Mouse (Mus musculus) megakaryocyte, adult 5-6 weeks (primary cell): ENCODE data around the gene Ggt7. TPM values are rescaled to one million over a fixed set of nuclear protein-coding genes. Genes with fewer than 3 reads are reported as not detected.
"Not testable (repeated sequence)": the region's sequence is repeated elsewhere in the genome, so short reads cannot be mapped to it uniquely, and the experiment has no call there.

Experiments used
- ATAC-seq: 2 replicates; pipeline ENCODE4 v1.8.0; 2016; ENCODE audit warnings: mild to moderate bottlenecking, inconsistent platforms; ENCODE audit not compliant: poor library complexity, severe bottlenecking
- total RNA-seq, 2 experiments: library from RNA; stranded (forward) in 1 of 2; stranded (reverse) in 1 of 2; fragments of 153-499, 151-499 nt in 1 of 2; fragments of 221-1000, 200-1000 nt in 1 of 2; gene quantifications; 2 replicates each; pipeline versions ENCODE4 v1.2.3 to v1.2.4; 2015 to 2017

Ggt7 gene
- total RNA-seq, 2 experiments from 2014 or later: not detected

- ATAC-seq: 0 out of 2 replicates have a peak, but pooled peaks have one; percentile 45
Observed at GRCm38 (mm10) chr2:155512479-155512878, 5.6 kb downstream of the Ggt7 start.

GRCm38 (mm10) chr2:155507721-155508470 lies 10.1 kb downstream of the Ggt7 start:
- no peak for ATAC-seq

- ATAC-seq: no peak
Observed at GRCm38 (mm10) chr2:155505811-155506210, 12.2 kb downstream of the Ggt7 start.

GRCm38 (mm10) chr2:155504440-155505355 lies 13.3 kb downstream of the Ggt7 start:
- no peak for ATAC-seq

GRCm38 (mm10) chr2:155502596-155502995 lies 15.4 kb downstream of the Ggt7 start:
- no peak for ATAC-seq

GRCm38 (mm10) chr2:155490998-155491397 lies 27.0 kb downstream of the Ggt7 start:
- no peak for ATAC-seq

GRCm38 (mm10) chr2:155482021-155482420 lies 36.0 kb downstream of the Ggt7 start:
- ATAC-seq: peak; percentile 66; the same call in 1 of the 2 replicates

- peak; percentile 84 for ATAC-seq
Observed at GRCm38 (mm10) chr2:155473570-155474088, 44.4 kb downstream of the Ggt7 start, which contains the start of gene Ncoa6. Gene Ncoa6, minus strand, starts transcription at chr2:155473894.

- ATAC-seq: peak; percentile 64
Observed at GRCm38 (mm10) chr2:155472671-155473569, 45.1 kb downstream of the Ggt7 start.

- ATAC-seq: no peak
Observed at GRCm38 (mm10) chr2:155466861-155467260, 51.2 kb downstream of the Ggt7 start.

- no peak for ATAC-seq
Observed at GRCm38 (mm10) chr2:155453591-155453990, 64.4 kb downstream of the Ggt7 start.

GRCm38 (mm10) chr2:155451256-155451655 lies 66.8 kb downstream of the Ggt7 start:
- ATAC-seq: no peak

GRCm38 (mm10) chr2:155447906-155448305 lies 70.1 kb downstream of the Ggt7 start:
- ATAC-seq: not testable (repeated sequence)

GRCm38 (mm10) chr2:155443446-155443845 lies 74.6 kb downstream of the Ggt7 start:
- no peak for ATAC-seq

GRCm38 (mm10) chr2:155442916-155443315 lies 75.1 kb downstream of the Ggt7 start:
- ATAC-seq: no peak

Other genes with a start within 250 kb of the Ggt7 start
- gene Map1lc3a, start 241.9 kb downstream of the Ggt7 start, total RNA-seq (2015): 4.7 TPM in 2 replicates
- gene Map1lc3a, start 241.9 kb downstream of the Ggt7 start, total RNA-seq (2017): 0.51 and 1.3 TPM in 2 replicates
- gene Pigu, start 160.8 kb downstream of the Ggt7 start, total RNA-seq (2015): 33.3 and 41.5 TPM in 2 replicates
- gene Pigu, start 160.8 kb downstream of the Ggt7 start, total RNA-seq (2017): 23.7 and 24.4 TPM in 2 replicates
- 30.5 and 31.0 TPM in 2 replicates for gene Trp53inp2, start 137.2 kb downstream of the Ggt7 start, total RNA-seq (2015)
- gene Trp53inp2, start 137.2 kb downstream of the Ggt7 start, total RNA-seq (2017): 18.8 and 29.5 TPM in 2 replicates
- 65.1 and 71.0 TPM in 2 replicates for gene Ncoa6, start 44.3 kb downstream of the Ggt7 start, total RNA-seq (2015)
- gene Ncoa6, start 44.3 kb downstream of the Ggt7 start, total RNA-seq (2017): 16.7 and 24.8 TPM in 2 replicates
- gene Acss2, start 289 bp downstream of the Ggt7 start, total RNA-seq (2015): 8.9 and 9.6 TPM in 2 replicates
- gene Acss2, start 289 bp downstream of the Ggt7 start, total RNA-seq (2017): 12.0 and 13.6 TPM in 2 replicates
- 9.6 and 9.7 TPM in 2 replicates for gene Gss, start 74.6 kb upstream of the Ggt7 start, total RNA-seq (2015)
- gene Gss, start 74.6 kb upstream of the Ggt7 start, total RNA-seq (2017): 13.3 and 17.1 TPM in 2 replicates
- not detected in 2 replicates for gene Myh7b, start 93.0 kb upstream of the Ggt7 start, total RNA-seq (2015)
- not detected in 2 replicates for gene Myh7b, start 93.0 kb upstream of the Ggt7 start, total RNA-seq (2017)
- 63.0 and 80.0 TPM in 2 replicates for gene Trpc4ap, start 174.1 kb upstream of the Ggt7 start, total RNA-seq (2015)
- 104 and 106 TPM in 2 replicates for gene Trpc4ap, start 174.1 kb upstream of the Ggt7 start, total RNA-seq (2017)
- 23.4 and 25.9 TPM in 2 replicates for gene Edem2, start 211.2 kb upstream of the Ggt7 start, total RNA-seq (2015)
- 34.8 and 34.9 TPM in 2 replicates for gene Edem2, start 211.2 kb upstream of the Ggt7 start, total RNA-seq (2017)
- gene Gm17581, start 217.6 kb upstream of the Ggt7 start, total RNA-seq (2015): not detected in 2 replicates
- gene Gm17581, start 217.6 kb upstream of the Ggt7 start, total RNA-seq (2017): not detected in 2 replicates
- 0.83 TPM in 1 of 2 replicates, not detected in the other for gene Procr, start 232.9 kb upstream of the Ggt7 start, total RNA-seq (2015)
- not detected in 2 replicates for gene Procr, start 232.9 kb upstream of the Ggt7 start, total RNA-seq (2017)